Mouse (Mus musculus) inflammation-experienced regulatory T-cells (primary cell): Measurements from ENCODE around the gene Stpg1. TPM values are rescaled to one million over a fixed set of nuclear protein-coding genes. Genes with fewer than 3 reads are reported as not detected.

Experiments used
- polyA plus RNA-seq, 2 experiments: library from polyadenylated mRNA; unstranded; fragments of 100-300 nt; shearing (Covaris generic); gene quantifications; one replicate each; pipeline ENCODE4 v1.2.1; 2017

The Stpg1 gene
- under 1 TPM; 0.11 to 0.45 TPM for polyA plus RNA-seq

DNA sequence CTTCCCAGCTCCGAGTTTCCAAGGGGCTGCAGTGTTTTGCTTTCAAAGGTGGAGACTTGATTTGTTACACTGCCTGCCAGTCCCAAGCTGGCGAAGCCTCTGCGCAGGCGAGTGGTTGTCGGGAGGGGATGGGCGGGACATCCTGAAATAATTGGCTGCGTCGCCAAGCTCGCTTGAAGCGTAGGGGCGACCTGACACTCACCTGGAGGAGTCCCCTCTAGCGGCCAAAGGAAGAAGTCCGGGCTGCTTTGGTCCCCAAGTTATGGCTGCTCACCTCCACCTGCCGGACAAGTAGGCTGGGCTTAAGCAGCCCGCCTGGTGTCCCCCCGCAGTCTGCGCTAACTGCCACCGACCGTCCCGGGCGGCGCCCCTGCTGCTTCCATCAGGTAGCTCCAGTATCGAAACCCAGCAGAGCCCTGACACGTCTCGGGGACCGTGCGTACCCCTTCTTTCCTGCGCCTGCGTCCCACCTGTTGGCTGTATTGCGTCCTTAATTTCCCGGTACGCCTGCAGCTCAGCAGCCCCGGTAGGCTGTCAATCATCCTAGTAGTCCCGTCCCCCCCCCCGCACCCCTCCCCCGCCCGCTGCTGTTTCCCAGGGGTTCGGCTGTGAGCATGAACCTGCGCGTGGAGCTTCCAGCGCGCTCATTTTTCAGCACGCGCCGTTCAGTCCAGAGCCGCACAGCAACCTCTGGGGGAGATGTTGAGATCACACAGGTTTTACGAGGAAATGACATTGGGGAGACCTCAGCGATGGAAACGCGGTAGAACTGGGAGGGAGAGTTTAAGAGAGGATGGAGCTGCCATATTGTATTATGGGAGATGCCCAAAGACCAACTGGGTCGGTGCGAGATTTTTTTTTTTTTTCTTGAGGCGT, at the start of gene Stpg1, which contains the start of gene Nipal3:
Stpg1 (plus strand) TSS at position 270 of the 876 bp plus-strand sequence.
Nipal3 (minus strand) TSS at position 518 of the 876 bp plus-strand sequence.

DNA sequence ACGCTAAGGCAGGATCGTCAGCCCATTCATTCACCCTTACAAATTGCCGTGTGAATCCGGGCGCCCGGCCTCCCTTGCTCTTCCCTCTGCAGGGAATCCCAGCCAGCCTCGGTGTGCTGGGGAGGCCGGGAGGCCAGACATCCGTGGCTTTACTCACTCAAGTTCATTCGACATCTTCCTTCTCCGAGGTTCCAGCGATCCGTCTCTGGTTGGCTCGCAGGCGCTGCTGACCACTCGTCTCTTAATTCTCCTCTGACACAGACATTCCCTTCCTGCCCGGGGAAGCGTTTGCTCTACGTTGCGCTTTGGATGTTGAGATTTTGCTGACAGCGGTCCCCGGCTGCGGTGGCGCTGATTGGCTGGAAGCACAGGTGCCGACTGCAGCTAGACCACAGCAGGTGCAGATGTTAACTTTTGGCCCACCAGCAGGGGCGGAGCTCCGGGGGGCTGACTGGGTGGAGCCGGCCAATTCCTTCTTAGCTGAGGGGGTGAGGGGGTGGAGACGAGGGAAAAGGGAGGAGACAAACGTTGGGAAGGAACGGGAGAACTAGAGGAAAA, 78.7 kb downstream of the Stpg1 start, which contains the start of gene Grhl3:
Grhl3 (minus strand) TSS at position 380 of the 558 bp plus-strand sequence.

Other genes starting within 250 kb of the Stpg1 start
- gene Clic4, start 222.0 kb upstream of the Stpg1 start, polyA plus RNA-seq: 10 to 100 TPM; 12.4 to 32.3 TPM
- 100 to 1,000 TPM; 153 to 156 TPM for gene Srrm1, start 141.5 kb upstream of the Stpg1 start, polyA plus RNA-seq
- 10 to 100 TPM; 22.4 to 76.7 TPM for gene Ncmap, start 96.6 kb upstream of the Stpg1 start, polyA plus RNA-seq
- gene Rcan3, start 60.9 kb upstream of the Stpg1 start, polyA plus RNA-seq: 10 to 100 TPM; 26.2 to 38.4 TPM
- 10 to 100 TPM; 13.4 to 21.3 TPM for gene Nipal3, start 248 bp downstream of the Stpg1 start, polyA plus RNA-seq
- under 1 TPM in 1 of 2 experiments, not detected in 1; 0.56 TPM for gene Grhl3, start 78.8 kb downstream of the Stpg1 start, polyA plus RNA-seq
- gene Ifnlr1, start 191.5 kb downstream of the Stpg1 start, polyA plus RNA-seq: under 1 TPM in 1 of 2 experiments, not detected in 1; 0.48 TPM
- under 1 TPM in 1 of 2 experiments, not detected in 1; 0.22 TPM for gene Il22ra1, start 233.4 kb downstream of the Stpg1 start, polyA plus RNA-seq